Mouse (Mus musculus) thymus, adult 18-20 months (tissue): Measurements from ENCODE around the gene Spaca5.
A peak's percentile ranks its signal among the peaks of the same experiment; 100 is the strongest.

Source experiments
- DNase-seq, 2 experiments: peaks; one replicate each; pipeline ENCODE4 v3.0.0; 2022; ENCODE audit warnings: mixed read lengths in 2 of 2

Gene Spaca5

DNA sequence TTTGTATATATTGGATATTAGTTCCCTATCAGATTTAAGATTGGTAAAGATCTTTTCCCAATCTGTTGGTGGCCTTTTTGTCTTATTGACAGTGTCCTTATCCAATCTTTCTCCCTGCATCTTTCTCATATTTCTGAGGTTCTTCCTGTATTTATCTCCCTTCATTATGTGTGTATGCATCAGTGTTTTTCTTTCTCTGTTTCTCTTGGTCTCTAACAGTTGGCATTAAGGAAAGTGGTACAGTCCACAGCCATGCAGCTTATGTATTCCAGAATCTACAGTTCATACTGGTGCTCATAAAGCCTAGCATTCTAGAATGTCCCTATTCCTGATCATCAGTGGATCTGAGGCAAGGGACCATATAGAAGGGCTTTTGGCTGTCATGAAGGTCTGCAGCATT, at the start of gene Spaca5:
TSS of gene Spaca5 (plus strand) at position 301 of the 400 bp plus-strand sequence.
- DNase-seq: no peak

DNA sequence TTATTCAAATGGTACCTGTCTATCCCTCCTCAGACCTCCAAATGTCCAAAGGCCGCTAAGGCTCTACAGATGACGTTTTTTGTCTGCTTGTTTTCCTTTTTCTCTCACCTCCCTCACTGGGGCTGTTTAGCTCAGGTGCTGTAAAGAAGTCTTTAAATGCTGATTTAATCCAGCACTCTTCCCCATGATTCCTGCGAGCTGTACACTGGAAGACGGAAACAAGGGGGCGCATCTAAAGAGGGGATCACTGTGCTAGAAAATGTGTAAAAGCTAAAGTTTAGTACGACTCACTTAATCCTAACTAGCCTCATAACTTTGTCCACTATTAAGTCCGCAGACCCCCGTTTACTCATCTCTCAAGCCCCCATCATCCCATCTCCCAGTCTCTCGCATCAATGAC, 6.7 kb upstream of the Spaca5 start:
- DNase-seq: no peak

DNA sequence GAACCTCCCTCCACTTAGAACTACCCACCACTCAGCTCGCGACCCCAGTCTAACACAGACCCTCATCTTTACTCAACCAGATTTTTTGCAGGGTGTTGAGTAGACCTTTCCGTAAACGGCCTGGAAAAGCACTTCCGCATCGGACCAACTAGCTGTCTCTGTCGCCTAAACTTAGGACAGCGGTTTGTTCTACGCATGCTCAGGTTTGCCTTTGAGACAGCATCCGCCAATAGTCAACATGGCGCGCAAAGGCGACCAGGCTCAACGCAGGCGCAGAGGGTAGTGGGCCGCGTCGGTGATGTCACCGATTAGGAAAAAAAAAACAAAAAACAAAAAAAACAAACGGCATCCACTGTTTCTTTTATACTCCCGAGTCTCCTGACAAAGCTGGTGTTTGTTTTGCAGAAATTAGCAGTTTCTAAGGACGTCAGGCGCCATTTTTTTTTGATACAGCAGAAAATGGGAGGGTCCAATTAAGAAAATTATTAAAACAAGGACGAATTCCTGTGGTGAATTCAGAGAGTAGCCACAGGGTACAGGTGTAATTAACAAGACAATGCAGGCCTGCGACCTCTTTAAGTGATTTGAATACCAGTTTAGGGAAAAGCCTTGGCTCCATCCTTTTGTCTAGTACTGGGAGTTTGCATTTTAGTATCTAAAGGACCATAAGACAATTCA, 6.2 kb upstream of the Spaca5 start, which contains the start of gene Zfp182:
TSS of gene Zfp182 (minus strand) at position 451 of the 678 bp plus-strand sequence.
- peak; percentile 58 to 75 for DNase-seq

DNA sequence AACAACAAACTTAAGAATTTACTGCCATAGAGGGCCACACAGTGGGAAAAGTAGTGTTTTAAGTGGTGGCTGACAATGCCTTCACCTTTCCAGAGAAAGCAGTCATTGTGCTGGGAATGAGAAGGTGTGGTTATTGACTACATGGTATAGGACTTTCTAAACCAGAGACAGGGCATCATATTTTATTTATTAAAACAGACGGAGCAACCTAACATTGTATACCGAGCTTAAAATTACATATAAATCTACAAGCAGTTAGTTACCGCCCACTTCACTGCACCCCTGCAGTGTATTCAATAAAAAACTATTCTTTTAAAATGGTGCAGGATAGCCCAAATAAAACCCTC, 5.7 kb upstream of the Spaca5 start:
- DNase-seq: no peak

DNA sequence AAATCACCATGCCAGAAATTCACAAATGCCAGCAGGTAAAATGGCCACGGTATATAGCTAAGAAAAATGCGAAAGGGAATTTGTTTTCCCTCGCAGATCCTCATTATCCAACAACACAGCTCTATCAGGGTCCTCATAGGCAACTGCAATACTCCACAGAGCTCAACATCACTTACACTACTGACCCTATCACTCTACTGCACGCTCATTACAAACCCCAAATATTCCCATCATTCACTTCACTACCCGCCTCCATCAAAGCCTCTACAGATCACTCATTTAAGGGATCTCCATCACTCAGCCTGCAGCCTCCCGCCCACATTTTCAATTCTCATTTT, 20.4 kb downstream of the Spaca5 start:
- no peak for DNase-seq

DNA sequence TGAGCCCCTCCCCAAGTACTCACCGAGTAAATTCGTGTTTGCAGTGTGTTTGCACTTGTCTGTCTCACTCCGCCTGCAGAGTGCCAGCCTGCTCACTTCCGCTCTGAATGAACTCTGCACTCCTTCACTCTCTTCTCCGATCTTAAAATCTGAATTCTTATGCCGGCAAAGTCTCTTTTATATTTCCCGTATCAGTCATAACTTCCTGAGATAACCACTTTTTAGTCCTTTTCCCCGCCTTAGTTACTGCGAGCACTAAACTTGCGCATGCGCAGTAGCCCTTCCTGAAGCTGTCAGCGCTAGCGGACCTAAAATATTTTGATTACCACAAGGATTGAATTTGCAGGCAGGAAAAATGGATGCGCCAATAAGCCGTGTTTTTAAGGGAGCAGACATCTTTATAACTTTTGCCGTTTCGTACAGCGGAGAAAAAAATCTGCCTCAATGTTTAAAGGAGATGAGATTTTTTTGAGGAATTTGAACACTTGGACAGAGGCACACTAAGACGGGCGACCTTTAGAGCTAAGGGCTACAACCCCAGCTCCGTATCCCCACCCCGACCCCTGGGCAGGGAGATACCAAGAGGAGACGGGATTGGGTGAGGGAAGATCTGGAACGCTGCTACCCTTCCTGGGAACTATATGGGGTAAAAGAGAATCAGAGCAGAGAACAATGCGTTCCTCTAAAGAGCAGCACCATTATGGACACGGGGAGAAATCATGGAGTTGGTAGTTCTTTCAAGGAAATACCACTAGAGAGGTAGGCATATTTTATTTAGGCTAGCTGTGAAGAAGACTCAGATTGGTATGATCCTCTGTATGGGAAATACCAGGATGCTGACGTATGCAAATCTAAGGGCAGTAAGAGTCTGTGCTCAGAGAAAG, 21.0 kb downstream of the Spaca5 start, which contains the start of gene Zfp300:
TSS of gene Zfp300 (minus strand) at position 545 of the 884 bp plus-strand sequence.
- DNase-seq: peak; percentile 18 to 45

DNA sequence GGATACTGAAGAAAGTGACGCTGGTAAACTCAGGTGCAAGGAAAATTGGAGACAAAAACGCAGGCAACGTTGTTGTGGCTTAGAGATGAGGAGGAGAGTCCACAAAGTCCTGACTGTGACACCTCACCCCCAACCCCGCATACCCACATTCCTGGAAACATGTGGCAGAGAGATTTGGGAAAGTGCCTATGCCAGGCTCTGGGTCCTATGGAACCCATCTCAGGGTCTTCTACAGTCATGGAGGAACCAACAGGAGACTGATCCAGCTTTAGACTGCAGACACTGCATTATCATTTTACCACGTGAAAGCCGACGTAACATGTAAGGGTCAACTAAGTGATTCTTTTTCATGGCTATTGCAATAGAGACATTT, 21.6 kb downstream of the Spaca5 start:
- no peak for DNase-seq

DNA sequence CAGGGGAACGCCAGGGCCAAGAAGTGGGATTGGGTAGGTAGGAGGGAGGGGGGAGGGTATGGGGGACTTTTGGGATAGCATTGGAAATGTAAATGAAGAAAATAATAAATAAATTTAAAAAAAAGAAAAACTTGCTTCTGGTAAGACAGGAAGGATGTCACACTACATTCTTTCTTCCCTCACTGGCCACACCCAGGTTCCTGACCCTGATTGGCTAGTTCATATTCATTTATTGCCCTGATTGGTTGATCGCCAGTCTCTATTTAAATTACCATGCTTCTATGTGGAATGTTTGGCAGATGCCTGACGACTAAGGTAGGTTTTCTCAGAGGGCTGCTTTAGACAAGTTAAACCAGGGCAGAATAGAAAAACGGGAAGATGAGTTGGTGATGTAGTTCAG, 47.3 kb downstream of the Spaca5 start, which contains the start of gene Ssxa1:
TSS of gene Ssxa1 (plus strand) at position 301 of the 400 bp plus-strand sequence.
- DNase-seq: no peak
